Mouse (Mus musculus) heart, postnatal 0 days (tissue): ENCODE measurements around the gene Emd. TPM values are rescaled to one million over a fixed set of nuclear protein-coding genes. Genes with fewer than 3 reads are reported as not detected.

ENCODE experiments used
- ATAC-seq: fragments of 200-750 bp; cut with Nextera tagmentation; 2 replicates; pipeline ENCODE4 v1.8.0; 2017; ENCODE audit warnings: low read depth, moderate number of reproducible peaks, moderate library complexity; ENCODE audit not compliant: insufficient read depth
- DNase-seq: peaks from one replicate; pipeline ENCODE4 v3.0.0-alpha.2; 2016; ENCODE audit warnings: low spot score
- H3K27ac ChIP-seq: fragments of 300-500 bp; sonication (generic); 2 replicates; pipeline ENCODE4 v1.5.1; 2014; ENCODE audit warnings: low read depth, mild to moderate bottlenecking
- H3K27me3 ChIP-seq: fragments of 300-500 bp; sonication (generic); 2 replicates; pipeline ENCODE4 v1.6.1; 2014; ENCODE audit warnings: low read length, mixed read lengths; ENCODE audit not compliant: control insufficient read depth, insufficient read depth
- H3K36me3 ChIP-seq: fragments of 300-500 bp; sonication (generic); replicated peaks from 2 replicates; pipeline ENCODE4 v1.6.1; 2014; ENCODE audit warnings: low read length, mixed read lengths; ENCODE audit not compliant: control insufficient read depth, insufficient read depth
- H3K4me1 ChIP-seq: fragments of 300-500 bp; sonication (generic); 2 replicates; pipeline ENCODE4 v1.6.1; 2014; ENCODE audit warnings: antibody characterized with exemption; ENCODE audit not compliant: control insufficient read depth, insufficient read depth
- H3K4me2 ChIP-seq: fragments of 300-500 bp; sonication (generic); 2 replicates; pipeline ENCODE4 v1.6.1; 2014; ENCODE audit warnings: low read depth, mild to moderate bottlenecking, low read length, moderate library complexity
- H3K4me3 ChIP-seq: fragments of 300-500 bp; sonication (generic); 2 replicates; pipeline ENCODE4 v1.5.1; 2014; ENCODE audit warnings: low read depth, low read length
- H3K9ac ChIP-seq: fragments of 300-500 bp; sonication (generic); replicated peaks from 2 replicates; pipeline ENCODE4 v1.6.1; 2014; ENCODE audit warnings: low read depth, low read length, mixed read lengths
- H3K9me3 ChIP-seq: fragments of 300-500 bp; sonication (generic); replicated peaks from 2 replicates; pipeline ENCODE4 v1.6.1; 2016; ENCODE audit warnings: low read length; ENCODE audit not compliant: control insufficient read depth
- CTCF ChIP-seq: IDR thresholded peaks from 2 replicates; pipeline ENCODE4 v1.5.1; 2016; ENCODE audit warnings: antibody characterized with exemption, control low read depth, low read depth
- EP300 ChIP-seq: IDR thresholded peaks from 2 replicates; pipeline ENCODE4 v1.6.1; 2016; ENCODE audit warnings: antibody characterized with exemption, low read depth
- WGBS: fragments of 180-500 bp; shearing (Covaris S2); extraction: QIAGEN DNeasy Blood & Tissue Kit; methylation state at CpG from one replicate; pipeline ENCODE4 v1.1.7; 2014; 5-methylcytosine and 5-hydroxymethylcytosine counted together
- polyA plus RNA-seq: library from polyadenylated mRNA; unstranded; fragments of >200 nt; fragmentation: Nextera tagmentation; extraction: Ambion mirVana; gene quantifications from 2 replicates; pipeline ENCODE4 v1.2.1, GENCODE M21; 2015
- total RNA-seq: library from RNA; depleted of rRNA; stranded (reverse); fragments of >200 nt; gene quantifications from 2 replicates; pipeline ENCODE4 v1.2.3, GENCODE M21; 2014; ENCODE audit warnings: low replicate concordance

The Emd gene
- total and polyA plus RNA-seq, 2 experiments from 2014 or later = 13.1 to 34.4 TPM

DNA sequence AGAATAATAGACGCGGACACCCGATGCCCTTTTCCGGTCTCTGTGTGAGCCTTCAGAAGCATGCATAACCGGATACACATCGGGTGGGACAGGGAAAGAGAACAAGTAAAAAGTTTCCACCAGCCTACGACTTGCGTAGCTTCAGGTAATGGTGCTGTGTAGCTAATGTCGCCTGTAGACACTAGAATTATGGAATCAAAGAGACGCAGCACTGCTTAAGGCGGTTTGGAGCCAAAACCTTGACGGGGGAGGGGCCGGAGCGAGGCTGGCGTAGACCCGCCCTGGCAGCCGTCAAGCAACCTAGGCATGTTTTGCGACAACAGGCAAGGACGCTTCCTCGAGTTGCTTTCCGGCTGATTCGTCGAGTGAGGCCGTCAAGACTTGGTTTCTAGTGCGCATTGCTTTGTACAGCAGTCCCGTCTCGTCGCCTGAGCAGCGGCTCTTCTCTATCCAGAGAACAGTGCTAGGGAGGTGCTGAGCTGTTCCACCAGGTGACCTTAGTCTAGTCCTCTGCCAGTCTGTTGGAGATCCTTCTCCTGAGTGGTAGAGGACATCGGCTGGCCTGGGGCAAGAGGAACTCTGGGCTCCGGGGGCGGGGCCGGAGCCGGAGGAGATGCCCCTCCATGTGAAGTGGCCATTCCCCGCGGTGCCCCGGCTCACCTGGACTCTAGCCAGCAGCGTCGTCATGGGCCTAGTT is 28.1 kb downstream of the Emd start:
- TF ChIP-seq CTCF (no peak), EP300 (no peak; the same call in 1 of the 2 replicates)
- H3K9ac ChIP-seq = peak overlapping the region; percentile 70
- H3K36me3 ChIP-seq = no peaks in the 10 kb centered on the region
- 15% methylated on average over 39 of the region's 39 CpGs for WGBS
- ATAC-seq (peak; percentile 75), DNase-seq (peak; percentile 81)
- peak overlapping the region; percentile 95 for H3K27ac ChIP-seq
- H3K4me3 ChIP-seq = peak overlapping the region; percentile 66
- 0 out of 2 replicates have a peak, but pooled peaks cover 3% of the 10 kb centered on the region for H3K4me1 ChIP-seq
- H3K9me3 ChIP-seq = no peaks in the 10 kb centered on the region
- H3K4me2 ChIP-seq = peak overlapping the region; percentile 69
- no peaks in the 10 kb centered on the region for H3K27me3 ChIP-seq

DNA sequence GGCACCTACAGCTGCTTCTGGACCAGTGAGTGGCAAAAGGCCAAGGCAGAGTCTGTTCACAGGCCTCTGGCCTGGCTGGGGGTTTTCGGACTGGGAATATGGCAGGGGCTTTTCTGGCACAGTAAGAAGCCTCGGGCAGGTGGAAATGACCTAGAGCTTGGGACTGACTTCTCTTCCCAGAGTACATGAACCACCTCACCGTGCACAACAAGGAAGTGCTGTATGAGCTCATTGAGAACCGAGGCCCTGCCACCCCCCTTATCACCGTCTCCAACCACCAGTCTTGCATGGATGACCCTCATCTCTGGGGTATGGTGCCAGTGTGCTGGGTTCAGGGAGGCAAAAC is 28.6 kb downstream of the Emd start:
- 17% methylated on average over 5 of the region's 5 CpGs for WGBS
- Histone ChIP-seq H3K27ac (peak overlapping the region; percentile 95), H3K9ac (peak overlapping the region; percentile 70), H3K4me1 (0 out of 2 replicates have a peak, but pooled peaks cover 3% of the 10 kb centered on the region), H3K27me3 (no peaks in the 10 kb centered on the region), H3K36me3 (no peaks in the 10 kb centered on the region), H3K4me3 (peak overlapping the region; percentile 66), H3K9me3 (no peaks in the 10 kb centered on the region), H3K4me2 (peak overlapping the region; percentile 69)
- DNase-seq = no peak
- ATAC-seq = 0 out of 2 replicates have a peak, but pooled peaks have one; percentile 5
- TF ChIP-seq EP300 (no peak; the same call in 1 of the 2 replicates), CTCF (no peak)

DNA sequence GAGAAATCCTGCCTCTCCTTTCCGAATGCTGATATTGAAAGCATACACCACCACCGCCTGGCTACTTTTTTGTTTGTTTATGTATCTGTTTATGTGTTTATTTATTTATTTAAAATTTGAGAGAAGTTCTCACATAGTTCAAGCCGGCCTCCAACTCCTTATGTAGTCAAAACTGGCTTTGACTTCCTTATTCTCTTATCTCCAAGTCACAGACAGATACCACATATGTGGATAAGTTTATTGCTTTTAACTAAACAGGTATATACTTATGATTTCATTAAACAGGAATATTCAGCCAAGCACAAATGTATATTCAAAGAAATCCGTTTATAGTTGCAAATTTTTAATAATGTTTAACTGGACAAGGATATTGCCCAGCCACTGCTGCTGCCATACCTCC is 38.9 kb downstream of the Emd start:
- ATAC-seq (no peak), DNase-seq (no peak)
- no peaks in the 10 kb centered on the region for H3K4me1 ChIP-seq
- no peaks in the 10 kb centered on the region for H3K36me3 ChIP-seq
- H3K9ac ChIP-seq = no peak overlapping the region
- no peaks in the 10 kb centered on the region for H3K27me3 ChIP-seq
- TF ChIP-seq CTCF = no peak
- no peak for TF ChIP-seq EP300
- H3K4me3 ChIP-seq = no peak overlapping the region
- H3K9me3 ChIP-seq = no peaks in the 10 kb centered on the region
- WGBS = 66% methylated on average over 4 of the region's 4 CpGs
- H3K4me2 ChIP-seq = no peak overlapping the region
- H3K27ac ChIP-seq = no peak overlapping the region

DNA sequence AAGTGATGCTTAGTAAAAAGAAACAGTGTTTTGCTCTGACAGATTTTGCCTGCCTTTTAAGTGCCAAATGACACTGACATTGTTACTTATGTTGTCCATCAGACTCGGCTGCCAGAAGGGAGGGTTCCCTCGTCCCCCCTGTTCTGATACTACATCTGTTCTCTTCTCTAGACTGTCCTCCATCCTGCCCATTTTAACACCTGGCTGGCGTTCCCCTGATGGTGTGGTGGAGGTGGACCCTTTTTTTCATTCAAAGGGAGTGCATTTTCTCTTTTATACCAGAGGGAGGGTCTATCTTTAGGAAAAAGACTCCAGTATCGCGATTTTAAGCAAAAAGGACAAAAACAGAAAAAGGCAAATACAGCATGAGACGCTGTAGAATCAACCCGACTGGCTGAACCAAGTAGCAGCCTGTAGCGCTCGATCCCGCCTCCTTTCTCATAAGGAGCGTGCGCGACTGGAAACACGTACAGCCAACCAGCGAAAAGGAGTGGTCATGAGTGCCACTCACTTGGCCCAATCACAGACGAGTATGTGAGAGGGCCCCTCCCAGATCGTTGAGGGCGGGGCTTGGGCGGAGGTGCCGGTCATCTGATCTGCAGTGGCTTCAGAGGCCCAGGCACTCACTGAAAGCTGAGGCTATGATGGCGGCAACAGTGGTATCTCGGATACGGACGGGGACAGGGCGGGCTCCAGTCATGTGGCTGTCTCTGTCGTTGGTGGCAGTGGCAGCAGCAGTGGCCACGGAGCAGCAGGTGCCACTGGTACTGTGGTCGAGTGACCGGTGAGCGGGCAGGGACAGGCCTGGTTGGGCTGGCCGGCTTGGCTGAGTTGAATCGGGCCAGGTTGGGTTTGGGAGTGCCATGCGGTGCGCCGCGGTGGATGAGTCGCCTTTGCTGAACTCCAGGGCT is 42.3 kb downstream of the Emd start, which contains the start of gene Atp6ap1:
Gene Atp6ap1 (plus strand): TSS at position 560 of the 911 bp plus-strand sequence.
- Histone ChIP-seq H3K27ac (peak within 1 kb of the TSS; percentile 75), H3K4me3 (peak within 1 kb of the TSS; percentile 70), H3K9me3 (no peaks in the 10 kb centered on the region), H3K9ac (peak within 1 kb of the TSS; percentile 72), H3K4me2 (peak within 1 kb of the TSS; percentile 69), H3K36me3 (peaks cover 16% of the 10 kb centered on the region), H3K27me3 (no peaks in the 10 kb centered on the region), H3K4me1 (no peaks in the 10 kb centered on the region)
- peak; percentile 85 for DNase-seq
- no peak for TF ChIP-seq CTCF
- TF ChIP-seq EP300 = no peak
- WGBS = 9% methylated on average over 37 of the region's 37 CpGs
- ATAC-seq = peak; percentile 98

DNA sequence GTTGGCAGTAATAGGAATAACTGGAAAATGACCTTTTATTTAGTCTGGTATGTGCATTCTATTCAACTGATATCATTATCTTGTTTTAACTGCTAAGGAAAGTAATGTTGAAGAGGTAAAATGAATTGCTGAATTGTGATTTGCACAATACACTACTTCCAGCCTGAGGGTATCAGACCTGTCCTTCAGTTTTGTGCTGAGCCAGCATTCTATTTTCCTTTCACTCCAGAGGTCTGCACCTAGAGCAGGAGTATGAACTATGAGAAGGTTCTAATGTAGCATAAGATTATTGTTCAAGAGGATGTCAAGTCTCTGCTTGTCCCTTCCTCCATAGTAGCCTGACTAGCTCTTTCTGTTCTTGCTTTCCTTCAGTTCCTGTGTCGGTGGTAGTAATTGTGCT is 43.9 kb downstream of the Emd start:
- H3K36me3 ChIP-seq = peaks cover 26% of the 10 kb centered on the region
- no peaks in the 10 kb centered on the region for H3K9me3 ChIP-seq
- 78% methylated on average over 1 of the region's 1 CpGs for WGBS
- H3K4me2 ChIP-seq = no peak overlapping the region
- no peak for TF ChIP-seq CTCF
- DNase-seq (no peak), ATAC-seq (no peak)
- H3K27me3 ChIP-seq = no peaks in the 10 kb centered on the region
- H3K9ac ChIP-seq = no peak overlapping the region
- no peaks in the 10 kb centered on the region for H3K4me1 ChIP-seq
- H3K27ac ChIP-seq = no peak overlapping the region
- no peak overlapping the region for H3K4me3 ChIP-seq
